25 mouse cellular contexts compared by ENCODE assay signal in genomic region chr3:124241734-124242006, GRCm38 (mm10).
"Had no signal": no experiment of that assay in that cellular context is flagged by ENCODE, and none has a peak within 500 bp of the region (broad histone marks: within the 10 kb centered on the region; RNA-seq: fewer than 3 reads in every experiment).

No protein-coding gene starts in this region.

- H3K9me3 ChIP-seq: heart, embryonic 13.5 days; heart, embryonic 15.5 days; hindbrain, embryonic 13.5 days; hindbrain, embryonic 15.5 days; kidney, embryonic 15.5 days; limb, embryonic 13.5 days; limb, embryonic 15.5 days had no signal

- H3K4me1 ChIP-seq: heart, embryonic 13.5 days; heart, embryonic 15.5 days; hindbrain, embryonic 13.5 days; hindbrain, embryonic 15.5 days; kidney, embryonic 15.5 days; limb, embryonic 13.5 days; limb, embryonic 15.5 days had no signal

- ATAC-seq: hindbrain, postnatal 0 days; intestine, embryonic 16.5 days had no signal

- H3K9ac ChIP-seq: heart, embryonic 13.5 days; heart, embryonic 15.5 days; hindbrain, embryonic 13.5 days; hindbrain, embryonic 15.5 days; kidney, embryonic 15.5 days; limb, embryonic 13.5 days; limb, embryonic 15.5 days had no signal

- H3K27ac ChIP-seq: heart, adult 2 months; heart, embryonic 13.5 days; heart, embryonic 15.5 days; hindbrain, embryonic 13.5 days; hindbrain, embryonic 15.5 days; hindbrain, postnatal 0 days; kidney, embryonic 15.5 days; kidney, postnatal 0 days; limb, embryonic 13.5 days; limb, embryonic 15.5 days had no signal

- DNase-seq: gastrocnemius, postnatal 14 days; gastrocnemius, postnatal 36 days; heart, adult 11 months; heart, adult 2 months; heart, postnatal 14 days; heart, postnatal 36 days; kidney, adult 11 months; kidney, adult 2 months; kidney, adult 9 months; kidney, postnatal 14 days; kidney, postnatal 36 days; layer of hippocampus, adult 9-11 months; layer of hippocampus, postnatal 36 days; left cerebral cortex, postnatal 4 days had no signal

- H3K27me3 ChIP-seq: heart, embryonic 13.5 days; heart, embryonic 15.5 days; hindbrain, embryonic 13.5 days; hindbrain, embryonic 15.5 days; kidney, embryonic 15.5 days; limb, embryonic 13.5 days; limb, embryonic 15.5 days had no signal

- H3K36me3 ChIP-seq: heart, embryonic 13.5 days; heart, embryonic 15.5 days; hindbrain, embryonic 13.5 days; hindbrain, embryonic 15.5 days; kidney, embryonic 15.5 days; limb, embryonic 13.5 days; limb, embryonic 15.5 days had no signal

- H3K4me3 ChIP-seq: heart, adult 2 months; heart, embryonic 13.5 days; heart, embryonic 15.5 days; hindbrain, embryonic 13.5 days; hindbrain, embryonic 15.5 days; kidney, embryonic 15.5 days; limb, embryonic 13.5 days; limb, embryonic 15.5 days had no signal

- H3K4me2 ChIP-seq: heart, embryonic 11.5 days; heart, embryonic 13.5 days; heart, embryonic 15.5 days; hindbrain, embryonic 13.5 days; hindbrain, embryonic 15.5 days; kidney, embryonic 15.5 days; limb, embryonic 13.5 days; limb, embryonic 15.5 days had no signal
